27 mouse cellular contexts compared by ENCODE assay signal in genomic region chr4:141197686-141198035, GRCm38 (mm10). TPM values are rescaled to one million over a fixed set of nuclear protein-coding genes. Genes with fewer than 3 reads are reported as not detected.
A peak's percentile ranks its signal among the peaks of the same experiment; 100 is the strongest.
DNase-seq lines count a peak whose midpoint lies in the region; ATAC-seq and TF ChIP-seq lines count a peak whose summit lies in the region.
"Had no signal": no experiment of that assay in that cellular context is flagged by ENCODE, and none has a peak within 500 bp of the region (broad histone marks: within the 10 kb centered on the region; RNA-seq: fewer than 3 reads in every experiment).

No protein-coding gene starts in this region.

- H3K4me2 ChIP-seq in intestine, postnatal 0 days (replicated peaks; ENCODE audit: low read depth) = no peak overlapping the region
- no peak overlapping the region for H3K4me2 ChIP-seq in intestine, embryonic 16.5 days (ENCODE audit: low read depth, low read length)
- H3K4me2 ChIP-seq in midbrain, postnatal 0 days (ENCODE audit: low read depth, low read length, poor library complexity, severe bottlenecking) = no peak overlapping the region
- H3K4me2 ChIP-seq in midbrain, embryonic 14.5 days (ENCODE audit: low read length) = no peak overlapping the region
- H3K4me2 ChIP-seq: embryonic facial prominence, embryonic 12.5 days; forebrain, embryonic 12.5 days; heart, embryonic 13.5 days; limb, embryonic 13.5 days; neural tube, embryonic 15.5 days; stomach, embryonic 15.5 days had no signal

- no peaks in the 10 kb centered on the region for H3K27me3 ChIP-seq in intestine, postnatal 0 days (replicated peaks; ENCODE audit: control insufficient read depth, insufficient read depth, low read length)
- H3K27me3 ChIP-seq in intestine, embryonic 16.5 days (replicated peaks; ENCODE audit: control insufficient read depth, insufficient read depth, low read length) = no peaks in the 10 kb centered on the region
- H3K27me3 ChIP-seq in midbrain, postnatal 0 days (ENCODE audit: insufficient read depth, low read length) = no peaks in the 10 kb centered on the region
- no peaks in the 10 kb centered on the region for H3K27me3 ChIP-seq in midbrain, embryonic 14.5 days (ENCODE audit: control insufficient read depth, insufficient read depth, low read length)
- H3K27me3 ChIP-seq: CH12.LX; embryonic facial prominence, embryonic 12.5 days; forebrain, embryonic 12.5 days; heart, embryonic 13.5 days; limb, embryonic 13.5 days; neural tube, embryonic 15.5 days; stomach, embryonic 15.5 days had no signal

- H3K36me3 ChIP-seq in intestine, postnatal 0 days (ENCODE audit: control insufficient read depth, insufficient read depth) = peaks cover 67% of the 10 kb centered on the region
- peaks cover 25% of the 10 kb centered on the region for H3K36me3 ChIP-seq in intestine, embryonic 16.5 days (ENCODE audit: control insufficient read depth, insufficient read depth, low read length)
- H3K36me3 ChIP-seq in midbrain, postnatal 0 days (ENCODE audit: insufficient read depth, low read length) = peaks cover 70% of the 10 kb centered on the region
- H3K36me3 ChIP-seq in midbrain, embryonic 14.5 days (ENCODE audit: control insufficient read depth, insufficient read depth, low read length) = peaks cover 76% of the 10 kb centered on the region

- H3K4me1 ChIP-seq in intestine, postnatal 0 days (replicated peaks; ENCODE audit: control insufficient read depth, insufficient read depth, low read length) = no peaks in the 10 kb centered on the region
- 0 out of 2 replicates have a peak, but pooled peaks cover 2% of the 10 kb centered on the region for H3K4me1 ChIP-seq in intestine, embryonic 16.5 days (ENCODE audit: control insufficient read depth, insufficient read depth, low read length)
- H3K4me1 ChIP-seq in midbrain, postnatal 0 days (ENCODE audit: insufficient read depth, low read length) = no peaks in the 10 kb centered on the region
- no peaks in the 10 kb centered on the region for H3K4me1 ChIP-seq in midbrain, embryonic 14.5 days (ENCODE audit: control insufficient read depth, insufficient read depth, low read length)
- H3K4me1 ChIP-seq: embryonic facial prominence, embryonic 12.5 days; forebrain, embryonic 12.5 days; limb, embryonic 13.5 days; midbrain, embryonic 10.5 days; neural tube, embryonic 15.5 days; stomach, embryonic 15.5 days had no signal

- no peak overlapping the region; the same call in 1 of the 2 replicates for H3K27ac ChIP-seq in intestine, postnatal 0 days (ENCODE audit: low read depth, low read length)
- H3K27ac ChIP-seq in intestine, embryonic 16.5 days (ENCODE audit: low read length) = no peak overlapping the region
- no peak overlapping the region for H3K27ac ChIP-seq in midbrain, postnatal 0 days (ENCODE audit: low read depth, low read length)
- no peak overlapping the region for H3K27ac ChIP-seq in midbrain, embryonic 14.5 days (replicated peaks; ENCODE audit: low read depth, low read length)
- H3K27ac ChIP-seq: embryonic facial prominence, embryonic 12.5 days; forebrain, embryonic 12.5 days; heart, embryonic 13.5 days; limb, embryonic 13.5 days; midbrain, embryonic 10.5 days; neural tube, embryonic 15.5 days had no signal

- H3K9me3 ChIP-seq in intestine, postnatal 0 days (ENCODE audit: control insufficient read depth) = no peaks in the 10 kb centered on the region
- H3K9me3 ChIP-seq in intestine, embryonic 16.5 days (ENCODE audit: control insufficient read depth, low read length) = no peaks in the 10 kb centered on the region
- H3K9me3 ChIP-seq in midbrain, postnatal 0 days (ENCODE audit: low read length) = no peaks in the 10 kb centered on the region
- no peaks in the 10 kb centered on the region for H3K9me3 ChIP-seq in midbrain, embryonic 14.5 days (ENCODE audit: control insufficient read depth, low read length)
- H3K9me3 ChIP-seq: embryonic facial prominence, embryonic 12.5 days; forebrain, embryonic 12.5 days; heart, embryonic 13.5 days; limb, embryonic 13.5 days; midbrain, embryonic 10.5 days; neural tube, embryonic 15.5 days; stomach, embryonic 15.5 days had no signal

- no peak overlapping the region for H3K4me3 ChIP-seq in intestine, postnatal 0 days (ENCODE audit: low read depth, low read length)
- H3K4me3 ChIP-seq in intestine, embryonic 16.5 days (ENCODE audit: low read length) = no peak overlapping the region
- no peak overlapping the region for H3K4me3 ChIP-seq in midbrain, postnatal 0 days (ENCODE audit: low read depth, low read length)
- H3K4me3 ChIP-seq in midbrain, embryonic 14.5 days (replicated peaks; ENCODE audit: low read depth, low read length) = no peak overlapping the region
- H3K4me3 ChIP-seq: embryonic facial prominence, embryonic 12.5 days; forebrain, embryonic 12.5 days; heart, embryonic 13.5 days; limb, embryonic 13.5 days; midbrain, embryonic 10.5 days; neural tube, embryonic 15.5 days; stomach, embryonic 15.5 days had no signal

- peak; percentile 39 for TF ChIP-seq CTCF in intestine, postnatal 0 days (IDR thresholded peaks at IDR 0.05; ENCODE audit: low read depth)
- TF ChIP-seq CTCF in midbrain, postnatal 0 days (IDR thresholded peaks at IDR 0.05) = peak; percentile 31; the same call in 1 of the 2 replicates

- ATAC-seq in intestine, postnatal 0 days = 0 out of 2 replicates have a peak, but pooled peaks have one; percentile 7
- no peak for ATAC-seq in intestine, embryonic 16.5 days
- ATAC-seq in midbrain, postnatal 0 days (ENCODE audit: low FRiP score) = no peak
- ATAC-seq in midbrain, embryonic 14.5 days (ENCODE audit: low FRiP score, low TSS enrichment) = no peak

- H3K9ac ChIP-seq in intestine, postnatal 0 days (ENCODE audit: low read depth, low read length) = no peak overlapping the region
- no peak overlapping the region for H3K9ac ChIP-seq in intestine, embryonic 16.5 days (ENCODE audit: low read depth, low read length)
- no peak overlapping the region for H3K9ac ChIP-seq in midbrain, postnatal 0 days (replicated peaks; ENCODE audit: low read length, poor library complexity, severe bottlenecking)
- H3K9ac ChIP-seq in midbrain, embryonic 14.5 days (replicated peaks; ENCODE audit: low read length) = no peak overlapping the region
- H3K9ac ChIP-seq: embryonic facial prominence, embryonic 12.5 days; forebrain, embryonic 12.5 days; heart, embryonic 13.5 days; limb, embryonic 13.5 days; neural tube, embryonic 15.5 days; stomach, embryonic 15.5 days had no signal

- WGBS in intestine, postnatal 0 days = 85% methylated on average over 13 of the region's 13 CpGs
- WGBS in intestine, embryonic 16.5 days = 82% methylated on average over 13 of the region's 13 CpGs
- WGBS in midbrain, postnatal 0 days = 96% methylated on average over 13 of the region's 13 CpGs
- WGBS in midbrain, embryonic 14.5 days = 91% methylated on average over 13 of the region's 13 CpGs

- DNase-seq in midbrain, postnatal 0 days (ENCODE audit: low spot score) = no peak
- no peak for DNase-seq in midbrain, embryonic 14.5 days
- peak; percentile 73 for DNase-seq in R1 (ENCODE audit: low read depth, low spot score)
- no peak for DNase-seq in gastrocnemius, postnatal 10 days
- DNase-seq in gastrocnemius, adult 18-20 months (ENCODE audit: low spot score) = no peak
- DNase-seq: adrenal gland, postnatal 36 days; B cell, adult 2 months; cerebellum, adult 11-12 months; cerebellum, postnatal 25 days; heart, adult 11 months; heart, postnatal 14 days; kidney, adult 8-10 months; kidney, postnatal 25 days; layer of hippocampus, adult 9-11 months; right cerebral cortex, adult 18-20 months; right cerebral cortex, postnatal 4 days; thymus, adult 18-20 months had no signal

RNA-seq across cellular contexts. Expression of gene Rsg1, which starts 16.1 kb away (rescaled TPM):
- polyA plus RNA-seq in intestine, postnatal 0 days (2015; fragmentation: Nextera tagmentation; extraction: Ambion mirVana) = 0.97 and 0.98 TPM in 2 replicates
- polyA plus RNA-seq in intestine, embryonic 16.5 days (2015; fragmentation: Nextera tagmentation; extraction: Ambion mirVana) = 4.2 and 5.1 TPM in 2 replicates
- total RNA-seq in midbrain, postnatal 0 days (2014; rRNA removed) = 4.6 and 6.0 TPM in 2 replicates
- polyA plus RNA-seq in midbrain, postnatal 0 days (2015; fragmentation: Nextera tagmentation; extraction: Ambion mirVana) = 5.2 and 5.3 TPM in 2 replicates
- polyA plus RNA-seq in midbrain, embryonic 14.5 days (2014; fragmentation: Nextera tagmentation; extraction: Ambion mirVana) = 5.7 and 7.8 TPM in 2 replicates
- under 1 TPM; 0.70 to 0.89 TPM for total RNA-seq in gastrocnemius, postnatal 10 days (2021)
- total RNA-seq in gastrocnemius, adult 18-20 months (2021) = under 1 TPM in 1 of 2 experiments, not detected in 1; 0.31 TPM

RNA-seq across cellular contexts. Expression of gene Arhgef19, which starts 41.6 kb away (rescaled TPM):
- polyA plus RNA-seq in intestine, postnatal 0 days (2015; fragmentation: Nextera tagmentation; extraction: Ambion mirVana) = 4.5 and 6.3 TPM in 2 replicates
- 15.0 and 15.1 TPM in 2 replicates for polyA plus RNA-seq in intestine, embryonic 16.5 days (2015; fragmentation: Nextera tagmentation; extraction: Ambion mirVana)
- 0.76 and 1.3 TPM in 2 replicates for total RNA-seq in midbrain, postnatal 0 days (2014; rRNA removed)
- polyA plus RNA-seq in midbrain, postnatal 0 days (2015; fragmentation: Nextera tagmentation; extraction: Ambion mirVana) = 1.1 and 1.3 TPM in 2 replicates
- polyA plus RNA-seq in midbrain, embryonic 14.5 days (2014; fragmentation: Nextera tagmentation; extraction: Ambion mirVana) = 0.84 and 0.89 TPM in 2 replicates
- 1 to 10 TPM; 2.6 to 3.2 TPM for total RNA-seq in gastrocnemius, postnatal 10 days (2021)
- total RNA-seq in gastrocnemius, adult 18-20 months (2021) = under 1 TPM; 0.32 to 0.33 TPM

RNA-seq across cellular contexts. Expression of gene Fbxo42, which starts 49.9 kb away (rescaled TPM):
- 11.6 and 14.3 TPM in 2 replicates for polyA plus RNA-seq in intestine, postnatal 0 days (2015; fragmentation: Nextera tagmentation; extraction: Ambion mirVana)
- polyA plus RNA-seq in intestine, embryonic 16.5 days (2015; fragmentation: Nextera tagmentation; extraction: Ambion mirVana) = 17.9 and 18.5 TPM in 2 replicates
- total RNA-seq in midbrain, postnatal 0 days (2014; rRNA removed) = 23.6 and 26.6 TPM in 2 replicates
- 16.9 and 17.7 TPM in 2 replicates for polyA plus RNA-seq in midbrain, postnatal 0 days (2015; fragmentation: Nextera tagmentation; extraction: Ambion mirVana)
- 28.6 and 31.9 TPM in 2 replicates for polyA plus RNA-seq in midbrain, embryonic 14.5 days (2014; fragmentation: Nextera tagmentation; extraction: Ambion mirVana)
- 10 to 100 TPM; 10.0 to 11.4 TPM for total RNA-seq in gastrocnemius, postnatal 10 days (2021)
- total RNA-seq in gastrocnemius, adult 18-20 months (2021) = 10 to 100 TPM; 10.8 to 11.2 TPM

RNA-seq across cellular contexts. Expression of gene Szrd1, which starts 58.1 kb away (rescaled TPM):
- 35.0 TPM in 2 replicates for polyA plus RNA-seq in intestine, postnatal 0 days (2015; fragmentation: Nextera tagmentation; extraction: Ambion mirVana)
- 44.4 and 46.4 TPM in 2 replicates for polyA plus RNA-seq in intestine, embryonic 16.5 days (2015; fragmentation: Nextera tagmentation; extraction: Ambion mirVana)
- 58.7 and 64.3 TPM in 2 replicates for total RNA-seq in midbrain, postnatal 0 days (2014; rRNA removed)
- 13.5 and 16.2 TPM in 2 replicates for polyA plus RNA-seq in midbrain, postnatal 0 days (2015; fragmentation: Nextera tagmentation; extraction: Ambion mirVana)
- 17.1 and 38.5 TPM in 2 replicates for polyA plus RNA-seq in midbrain, embryonic 14.5 days (2014; fragmentation: Nextera tagmentation; extraction: Ambion mirVana)
- 100 to 1,000 TPM; 173 to 178 TPM for total RNA-seq in gastrocnemius, postnatal 10 days (2021)
- total RNA-seq in gastrocnemius, adult 18-20 months (2021) = 100 to 1,000 TPM; 160 to 163 TPM
